Mouse (Mus musculus) testis, postnatal 10 days (tissue): ENCODE measurements around the gene Fgfr2.

Experiments
- DNase-seq: peaks from one replicate; pipeline ENCODE4 v3.0.0; 2021; ENCODE audit warnings: low spot score

Gene Fgfr2

DNA sequence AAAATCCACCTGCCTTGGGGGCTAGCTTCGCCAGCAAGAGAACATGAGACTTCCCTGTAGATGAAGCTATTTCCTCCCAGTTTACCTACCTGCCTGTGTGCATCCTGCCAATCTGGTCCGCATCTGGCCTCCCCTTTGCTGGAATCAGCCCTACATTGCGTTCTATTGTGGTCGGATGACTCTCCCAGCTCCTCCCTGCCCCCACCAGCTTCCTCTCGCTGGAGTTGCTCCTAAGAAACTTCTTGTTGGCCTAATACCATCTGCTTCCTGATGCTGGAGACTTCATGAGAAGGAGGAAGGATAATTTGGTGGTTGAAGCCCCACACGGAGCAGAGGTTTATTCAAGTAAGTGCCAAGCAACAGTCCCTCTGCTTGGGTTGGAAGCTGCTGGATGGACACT lies 2807.9 kb downstream of the Fgfr2 start:
- DNase-seq, result no peak

DNA sequence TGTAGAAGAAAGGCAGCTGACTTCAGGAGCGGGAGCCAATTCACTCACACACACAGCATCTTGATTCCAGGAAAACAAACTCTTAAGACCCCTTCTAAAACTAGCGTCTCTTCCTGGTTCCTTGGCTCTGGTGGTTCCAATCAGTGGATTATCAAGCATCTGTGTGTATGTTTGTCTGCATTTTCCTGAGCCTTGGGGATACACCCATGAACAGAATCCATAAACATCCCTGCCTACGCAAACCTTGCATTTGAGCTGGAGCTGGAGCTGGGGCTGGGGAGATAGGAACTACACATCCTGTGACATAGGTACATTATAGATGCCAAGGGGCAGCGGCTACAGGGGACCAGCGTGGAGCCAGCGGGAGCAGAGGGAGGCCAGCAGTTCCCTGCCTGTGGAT lies 2808.5 kb downstream of the Fgfr2 start:
- DNase-seq, result no peak

GRCm38 (mm10) chr7:130311362-130311761 lies 2811.8 kb downstream of the Fgfr2 start:
- DNase-seq, result no peak

DNA sequence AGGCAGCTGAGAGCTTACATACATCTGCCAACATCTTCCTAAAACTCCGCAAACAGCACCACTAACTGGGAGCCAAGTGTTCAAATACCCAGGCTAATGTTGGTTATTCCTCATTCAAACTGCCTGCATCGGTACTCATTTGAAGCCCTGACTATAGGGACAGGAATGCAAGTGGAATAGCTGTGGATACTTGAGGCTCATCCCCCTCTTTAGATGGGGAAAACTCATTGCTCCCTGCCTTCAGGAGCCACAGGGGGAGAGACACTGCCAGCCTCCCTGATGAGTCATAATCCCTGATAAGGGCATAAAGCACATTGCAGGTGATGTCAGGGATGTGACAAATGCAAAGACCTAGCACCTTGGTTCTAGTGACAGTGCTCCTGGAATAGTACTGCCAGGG lies 2814.0 kb downstream of the Fgfr2 start:
- no peak for DNase-seq

DNA sequence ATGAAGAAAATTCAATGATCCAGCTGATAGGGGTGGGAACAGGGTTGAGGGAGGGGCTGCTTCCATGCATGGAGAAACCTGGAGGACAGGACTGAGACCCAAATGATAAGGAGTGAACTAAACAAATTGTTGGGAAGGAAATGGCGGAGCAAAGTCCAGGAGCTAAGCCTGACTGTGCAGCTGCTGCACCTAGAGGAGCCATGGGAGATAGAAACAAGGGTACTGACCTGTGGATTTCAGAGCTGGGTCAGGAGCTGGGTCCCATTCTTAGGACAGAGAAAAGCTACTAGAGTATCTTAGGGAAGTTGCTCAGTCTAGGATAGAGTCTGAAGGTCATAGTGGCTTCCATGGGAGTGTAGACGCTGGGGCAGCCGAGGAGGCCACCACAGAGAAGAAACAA lies 2816.1 kb downstream of the Fgfr2 start:
- no peak for DNase-seq

- no peak for DNase-seq
Measured at GRCm38 (mm10) chr7:130304642-130305041, 2818.5 kb downstream of the Fgfr2 start.

GRCm38 (mm10) chr7:130303464-130303863 lies 2819.7 kb downstream of the Fgfr2 start:
- DNase-seq, result no peak

GRCm38 (mm10) chr7:130300606-130301005 lies 2822.5 kb downstream of the Fgfr2 start:
- no peak for DNase-seq

- no peak for DNase-seq
Measured at GRCm38 (mm10) chr7:130298926-130299594, 2824.1 kb downstream of the Fgfr2 start.

DNA sequence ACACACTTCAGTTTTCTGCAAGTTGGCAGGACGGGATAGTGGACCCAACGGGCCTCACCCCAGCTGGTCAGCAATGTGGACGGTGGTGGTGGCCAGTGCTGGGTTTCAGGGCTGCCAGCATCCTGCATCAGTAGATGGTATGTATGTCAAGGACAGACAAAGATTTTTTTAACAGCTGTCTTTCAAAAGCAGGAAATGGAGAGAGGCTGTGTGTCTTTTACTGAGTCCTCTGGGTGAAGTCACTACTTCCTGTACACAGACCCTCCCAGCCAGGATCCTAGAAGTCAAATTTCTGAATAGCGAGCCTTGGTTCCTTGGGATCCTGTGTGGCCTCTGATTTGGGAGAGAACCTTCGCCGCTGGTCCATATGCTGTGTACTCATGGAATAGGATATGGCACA lies 2832.0 kb downstream of the Fgfr2 start:
- DNase-seq, result no peak

- DNase-seq, result no peak
Measured at GRCm38 (mm10) chr7:130289428-130289790, 2833.7 kb downstream of the Fgfr2 start.

GRCm38 (mm10) chr7:130288719-130289427 lies 2834.3 kb downstream of the Fgfr2 start:
- no peak for DNase-seq

DNA sequence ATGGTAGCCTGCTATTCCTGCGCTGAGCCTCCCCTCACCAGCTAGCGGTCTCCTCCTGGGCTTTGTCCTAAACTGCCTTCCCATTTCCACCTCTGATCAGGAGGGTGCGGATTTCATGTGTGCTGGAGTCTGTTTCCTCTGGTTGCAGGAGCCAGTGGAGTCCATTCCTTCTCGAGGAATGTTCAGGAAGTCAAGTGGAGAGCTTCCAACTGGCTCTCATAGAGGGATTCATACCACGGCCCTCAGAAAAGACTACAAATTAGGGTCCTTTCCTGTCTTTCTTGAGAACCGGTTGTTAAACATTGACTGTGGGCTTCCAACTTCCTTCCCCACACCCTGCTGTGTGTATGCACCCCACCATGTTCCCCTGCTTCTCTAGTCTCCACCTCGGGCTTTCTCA lies 2834.9 kb downstream of the Fgfr2 start:
- no peak for DNase-seq

- DNase-seq, result no peak
Measured at GRCm38 (mm10) chr7:130278738-130279705, 2844.1 kb downstream of the Fgfr2 start.

DNA sequence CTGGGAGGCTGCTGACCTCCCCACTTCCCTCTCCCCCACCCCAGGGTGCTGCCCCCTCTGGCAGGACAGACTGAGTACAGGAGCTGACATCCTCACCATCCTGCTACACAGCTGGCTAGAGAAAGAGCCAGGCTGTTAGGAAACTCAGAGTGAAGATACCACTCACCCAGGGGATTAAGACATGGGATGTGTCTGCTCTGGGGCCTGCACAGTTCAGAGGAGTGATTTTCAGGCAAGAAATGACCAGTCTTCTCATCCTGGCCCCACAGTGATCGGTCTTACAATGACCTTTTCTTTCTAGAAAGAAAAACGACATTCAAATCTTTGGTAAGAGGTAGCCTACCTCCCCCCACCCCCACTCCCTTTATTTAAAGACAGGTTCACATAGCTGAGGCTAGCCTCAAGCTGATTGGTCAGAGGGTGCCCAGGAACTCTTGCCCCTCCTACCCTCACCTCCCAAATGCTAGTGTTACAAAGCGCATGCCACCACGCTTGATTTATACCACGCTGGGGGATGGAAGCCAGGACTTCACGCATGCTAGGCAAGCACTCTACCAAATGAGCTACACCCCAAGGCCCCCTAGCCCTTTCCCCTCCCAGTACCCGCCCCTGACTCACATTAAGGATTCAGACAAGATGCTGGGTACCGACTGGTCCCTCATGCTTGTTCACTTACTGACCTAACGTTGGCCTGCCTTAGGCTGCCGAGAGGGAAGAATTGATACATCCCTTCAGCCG lies 2845.0 kb downstream of the Fgfr2 start:
- DNase-seq, result no peak

DNA sequence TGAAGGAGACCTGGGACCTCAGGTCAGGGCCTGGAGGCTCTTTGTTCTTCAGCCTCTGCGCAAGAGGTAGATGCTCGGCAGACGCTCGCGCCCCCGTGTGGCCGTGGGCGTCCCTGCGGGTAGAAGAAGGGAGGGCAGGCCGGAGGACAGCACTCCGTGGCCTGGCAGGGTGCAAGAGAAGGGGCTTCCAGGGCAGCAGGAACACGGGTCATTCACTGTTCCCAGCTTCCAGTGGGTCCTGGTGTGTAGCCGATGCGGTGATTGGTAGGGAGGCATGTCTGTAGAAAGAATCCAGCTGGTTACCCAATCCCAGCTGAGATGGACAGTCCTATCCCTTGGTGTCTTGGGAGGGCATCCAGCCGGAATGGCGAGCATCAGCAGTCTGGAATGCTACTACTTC lies 2849.9 kb downstream of the Fgfr2 start:
- DNase-seq, result peak; percentile 90

DNA sequence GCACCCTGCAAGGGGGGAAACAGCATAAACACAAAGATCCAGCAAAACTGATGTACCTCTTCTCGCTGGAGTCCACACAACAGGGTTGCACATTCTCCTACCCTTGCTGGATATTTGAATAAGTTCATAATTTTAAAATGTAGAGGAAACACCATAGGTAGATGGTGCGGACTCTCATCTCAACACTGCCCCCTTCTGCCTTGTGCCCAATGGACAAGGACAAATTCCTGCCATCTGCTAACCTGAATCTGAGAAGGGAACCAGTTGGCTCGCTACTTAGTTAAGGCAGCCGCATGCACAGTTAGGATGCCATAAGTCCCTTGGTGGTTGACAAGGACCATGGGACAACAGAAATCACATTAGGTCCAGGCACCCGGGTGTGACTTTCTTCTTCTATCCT lies 2852.3 kb downstream of the Fgfr2 start:
- no peak for DNase-seq

DNA sequence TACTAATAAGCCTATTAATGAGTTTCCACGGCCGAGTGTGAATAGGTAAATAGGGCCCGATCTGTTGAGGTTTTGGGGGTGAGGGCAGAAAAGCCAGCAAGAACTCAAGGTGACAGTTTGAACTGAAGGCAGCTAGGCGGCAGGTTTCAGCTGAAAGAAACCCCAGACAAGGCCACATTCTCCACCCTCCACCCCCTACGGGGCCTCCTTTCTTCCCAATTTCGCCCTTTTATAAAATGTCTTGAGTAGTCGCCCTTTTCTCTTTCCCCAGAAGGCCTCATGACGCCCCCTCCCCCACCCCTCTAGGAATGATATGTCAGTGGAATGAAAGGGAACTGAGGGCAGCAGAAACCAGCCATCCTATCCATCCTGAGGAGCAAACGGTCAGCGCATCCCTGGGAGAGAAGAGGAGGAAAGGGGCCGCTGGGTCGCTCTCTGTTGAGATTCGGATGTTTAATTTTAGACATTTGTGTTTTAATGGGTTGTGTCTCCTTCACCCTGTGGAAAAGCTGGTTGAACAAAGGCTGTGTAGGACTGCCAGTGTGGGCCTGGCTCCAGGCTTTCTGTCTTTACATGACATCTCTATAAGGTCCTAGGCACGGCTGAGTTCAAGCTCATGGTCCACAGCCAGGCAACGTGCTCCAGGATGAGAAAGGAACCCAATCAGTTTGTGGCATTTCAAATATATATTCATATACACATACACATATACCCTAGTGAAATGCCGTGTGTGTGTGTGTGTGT lies 2853.9 kb downstream of the Fgfr2 start:
- no peak for DNase-seq

DNA sequence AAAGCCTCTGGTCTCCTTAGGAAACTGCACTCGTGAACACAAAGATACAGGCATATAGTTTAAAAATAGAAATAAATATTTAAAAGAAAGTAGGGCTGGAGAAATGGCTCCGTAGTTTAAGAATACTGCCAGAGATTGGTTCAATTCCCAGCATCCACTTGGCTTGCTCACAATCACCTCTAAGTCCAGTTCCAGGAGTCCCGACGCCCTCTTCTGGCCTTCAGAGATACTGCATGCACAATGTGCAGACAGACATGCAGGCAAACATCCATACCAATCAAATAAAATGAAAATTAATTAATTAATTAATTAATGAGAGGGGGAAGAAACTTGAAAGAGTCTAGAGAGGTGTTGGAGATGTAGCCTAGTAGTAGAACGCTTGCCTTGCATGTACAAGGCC lies 2856.1 kb downstream of the Fgfr2 start:
- no peak for DNase-seq

DNA sequence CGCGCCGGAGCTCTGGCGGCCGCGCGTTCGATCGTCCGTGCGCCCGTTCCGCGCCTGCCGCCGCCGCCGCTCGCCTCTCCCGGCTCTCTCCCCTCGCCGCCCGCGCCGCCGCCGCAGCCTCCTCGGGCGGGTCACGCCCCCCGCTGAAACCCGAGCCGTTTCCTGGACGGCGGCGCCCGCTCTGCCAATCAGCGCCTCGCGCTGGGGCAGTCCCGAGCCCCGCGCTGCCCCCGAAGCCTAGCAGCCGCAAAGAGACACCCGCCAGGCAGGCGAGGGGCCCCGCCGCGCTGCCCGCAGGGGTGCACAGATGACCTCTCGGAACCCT lies 2857.0 kb downstream of the Fgfr2 start:
- DNase-seq, result peak; percentile 86
